Mouse (Mus musculus) liver, embryonic 14.5 days (tissue): Measurements from ENCODE around the gene Pip5k1c. TPM values are rescaled to one million over a fixed set of nuclear protein-coding genes. Genes with fewer than 3 reads are reported as not detected.

Experiments used
- ATAC-seq: fragments of 200-750 bp; cut with Nextera tagmentation; 2 replicates; pipeline ENCODE4 v1.8.0; 2017; ENCODE audit warnings: moderate number of reproducible peaks, mild to moderate bottlenecking, moderate library complexity; ENCODE audit not compliant: insufficient read depth
- DNase-seq, 3 experiments: peaks; one replicate each; pipeline ENCODE4 v3.0.0-alpha.2; 2012 to 2013; ENCODE audit warnings: low read depth in 3 of 3, low spot score in 3 of 3
- H3K27ac ChIP-seq: fragments of 300-500 bp; sonication (generic); 2 replicates; pipeline ENCODE4 v1.5.1; 2014; ENCODE audit warnings: moderate library complexity, mild to moderate bottlenecking, control low read depth, inconsistent platforms
- H3K27me3 ChIP-seq: fragments of 300-500 bp; sonication (generic); 2 replicates; pipeline ENCODE4 v1.6.1; 2014; ENCODE audit warnings: mild to moderate bottlenecking, low read length, moderate library complexity; ENCODE audit not compliant: control insufficient read depth, insufficient read depth
- H3K36me3 ChIP-seq: fragments of 300-500 bp; sonication (generic); replicated peaks from 2 replicates; pipeline ENCODE4 v1.6.1; 2014; ENCODE audit warnings: low read depth; ENCODE audit not compliant: control insufficient read depth, insufficient read depth
- H3K4me1 ChIP-seq, 2 experiments: fragments of 200-500 bp in 1 of 2; fragments of 300-500 bp in 1 of 2; sonication (generic) in 1 of 2; replicated peaks; 2 replicates each; pipeline ENCODE4 v1.6.1; 2012 to 2014; ENCODE audit warnings: antibody characterized with exemption in 1 of 2, inconsistent platforms in 1 of 2, low read length in 1 of 2; ENCODE audit not compliant: control insufficient read depth in 2 of 2, insufficient read depth in 2 of 2
- H3K4me2 ChIP-seq: fragments of 300-500 bp; sonication (generic); 2 replicates; pipeline ENCODE4 v1.6.1; 2014; ENCODE audit warnings: low read depth, mild to moderate bottlenecking, control low read depth, moderate library complexity
- H3K4me3 ChIP-seq, 2 experiments: fragments of 200-500 bp in 1 of 2; fragments of 300-500 bp in 1 of 2; sonication (generic) in 1 of 2; 2 replicates each; pipeline ENCODE4 v1.5.1; 2012 to 2014; ENCODE audit warnings: low read depth in 2 of 2, low read length in 2 of 2, mild to moderate bottlenecking in 2 of 2, control low read depth in 1 of 2, inconsistent platforms in 1 of 2, moderate library complexity in 1 of 2; ENCODE audit not compliant: insufficient read depth in 1 of 2
- H3K9ac ChIP-seq: fragments of 300-500 bp; sonication (generic); replicated peaks from 2 replicates; pipeline ENCODE4 v1.6.1; 2014; ENCODE audit warnings: mild to moderate bottlenecking, control low read depth, moderate library complexity
- H3K9me3 ChIP-seq: fragments of 300-500 bp; sonication (generic); 2 replicates; pipeline ENCODE4 v1.6.1; 2016; ENCODE audit warnings: low read length, mixed read lengths; ENCODE audit not compliant: control insufficient read depth
- CTCF ChIP-seq: IDR thresholded peaks from 2 replicates; pipeline ENCODE4 v1.5.1; 2016; ENCODE audit warnings: antibody characterized with exemption, low read depth, control low read depth
- EP300 ChIP-seq: IDR thresholded peaks from 2 replicates; pipeline ENCODE4 v1.6.1; 2016; ENCODE audit warnings: antibody characterized with exemption, low read depth
- WGBS: fragments of 180-500 bp; shearing (Covaris S2); extraction: QIAGEN DNeasy Blood & Tissue Kit; methylation state at CpG from one replicate; pipeline ENCODE4 v1.1.7; 2014; ENCODE audit not compliant: insufficient replicate concordance; 5-methylcytosine and 5-hydroxymethylcytosine counted together
- polyA plus RNA-seq, 2 experiments: library from polyadenylated mRNA; depleted of rRNA in 1 of 2; stranded (reverse) in 1 of 2; unstranded in 1 of 2; fragments of >200 nt; fragmentation: Nextera tagmentation in 1 of 2; extraction: Ambion mirVana in 1 of 2; gene quantifications; 2 replicates each; pipeline versions ENCODE4 v1.2.1 to v1.2.3; 2012 to 2014

The Pip5k1c gene
- polyA plus RNA-seq, 2 experiments: 10.5 to 12.8 TPM

DNA sequence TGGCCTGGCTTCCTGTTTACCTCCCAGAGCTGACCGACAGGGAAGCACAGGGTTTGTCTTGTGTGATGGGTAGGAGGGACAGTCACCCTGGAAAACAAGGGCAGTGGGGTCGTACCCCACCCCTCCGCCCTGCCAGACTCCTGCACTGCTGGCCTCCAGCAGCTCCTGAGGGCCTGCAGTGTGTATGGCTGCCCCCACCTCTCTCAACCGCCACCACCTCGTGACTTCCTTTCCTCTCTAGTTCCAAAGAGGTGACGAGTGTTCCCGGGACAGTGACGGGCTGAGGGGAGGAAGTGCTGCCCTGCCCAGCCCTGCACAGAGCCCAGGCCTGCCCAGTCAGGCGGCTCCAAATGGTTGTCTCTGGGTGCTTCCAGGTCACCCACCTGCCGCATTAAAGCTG is 5.1 kb downstream of the Pip5k1c start:
- TF ChIP-seq EP300 (no peak), CTCF (no peak)
- no peak overlapping the region for H3K4me3 ChIP-seq
- no peak overlapping the region for H3K9ac ChIP-seq
- peaks cover 18 to 51% of the 10 kb centered on the region in 2 experiments for H3K4me1 ChIP-seq
- no peaks in the 10 kb centered on the region for H3K27me3 ChIP-seq
- no peaks in the 10 kb centered on the region for H3K36me3 ChIP-seq
- H3K27ac ChIP-seq: no peak overlapping the region
- H3K9me3 ChIP-seq: no peaks in the 10 kb centered on the region
- H3K4me2 ChIP-seq: no peak overlapping the region; the same call in 1 of the 2 replicates
- ATAC-seq: no peak
- 24% methylated on average over 10 of the region's 10 CpGs for WGBS
- no peak for DNase-seq

DNA sequence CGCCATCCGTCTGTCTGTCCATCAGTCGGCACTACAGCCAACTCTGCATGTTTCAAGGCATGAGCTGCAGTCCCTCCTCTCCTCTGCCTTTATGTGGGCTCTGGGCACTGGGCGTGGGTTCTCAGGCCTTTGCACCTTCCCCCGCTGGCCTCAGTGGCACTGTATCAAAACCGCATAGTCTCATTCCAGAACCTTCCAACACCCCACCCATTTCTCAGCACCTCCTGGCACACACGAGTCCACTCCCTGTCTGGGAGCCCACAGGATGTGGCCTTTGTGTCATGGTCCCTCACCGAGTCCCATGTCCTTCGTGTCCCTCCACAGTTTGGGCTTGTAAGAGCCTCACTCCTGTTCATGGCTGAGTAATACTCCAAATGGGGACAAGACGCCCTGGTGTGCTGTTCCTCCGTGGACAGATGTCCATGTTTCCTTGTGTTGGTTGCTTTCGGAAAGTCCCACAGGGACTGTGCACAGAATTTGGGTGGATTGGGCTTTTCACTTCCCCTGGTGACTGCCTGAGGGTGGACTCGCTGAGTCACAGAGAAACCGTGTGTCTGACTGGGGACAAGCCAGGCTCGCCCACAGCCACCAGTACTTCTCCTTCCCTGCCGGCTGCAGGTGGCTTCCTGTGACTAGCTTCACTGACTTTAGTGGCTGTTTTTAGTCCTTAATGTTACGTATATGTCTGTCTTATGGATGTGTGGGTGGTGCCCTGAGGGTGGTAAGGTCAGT is 5.8 kb downstream of the Pip5k1c start:
- no peaks in the 10 kb centered on the region for H3K9me3 ChIP-seq
- ATAC-seq: no peak
- H3K36me3 ChIP-seq: no peaks in the 10 kb centered on the region
- H3K4me3 ChIP-seq: no peak overlapping the region
- H3K27me3 ChIP-seq: no peaks in the 10 kb centered on the region
- H3K4me2 ChIP-seq: no peak overlapping the region
- no peak overlapping the region for H3K9ac ChIP-seq
- H3K4me1 ChIP-seq: peaks cover 25 to 58% of the 10 kb centered on the region in 2 experiments
- TF ChIP-seq CTCF (no peak), EP300 (no peak)
- DNase-seq: no peak
- 63% methylated on average over 17 of the region's 17 CpGs for WGBS
- H3K27ac ChIP-seq: no peak overlapping the region; the same call in none of the 2 replicates

DNA sequence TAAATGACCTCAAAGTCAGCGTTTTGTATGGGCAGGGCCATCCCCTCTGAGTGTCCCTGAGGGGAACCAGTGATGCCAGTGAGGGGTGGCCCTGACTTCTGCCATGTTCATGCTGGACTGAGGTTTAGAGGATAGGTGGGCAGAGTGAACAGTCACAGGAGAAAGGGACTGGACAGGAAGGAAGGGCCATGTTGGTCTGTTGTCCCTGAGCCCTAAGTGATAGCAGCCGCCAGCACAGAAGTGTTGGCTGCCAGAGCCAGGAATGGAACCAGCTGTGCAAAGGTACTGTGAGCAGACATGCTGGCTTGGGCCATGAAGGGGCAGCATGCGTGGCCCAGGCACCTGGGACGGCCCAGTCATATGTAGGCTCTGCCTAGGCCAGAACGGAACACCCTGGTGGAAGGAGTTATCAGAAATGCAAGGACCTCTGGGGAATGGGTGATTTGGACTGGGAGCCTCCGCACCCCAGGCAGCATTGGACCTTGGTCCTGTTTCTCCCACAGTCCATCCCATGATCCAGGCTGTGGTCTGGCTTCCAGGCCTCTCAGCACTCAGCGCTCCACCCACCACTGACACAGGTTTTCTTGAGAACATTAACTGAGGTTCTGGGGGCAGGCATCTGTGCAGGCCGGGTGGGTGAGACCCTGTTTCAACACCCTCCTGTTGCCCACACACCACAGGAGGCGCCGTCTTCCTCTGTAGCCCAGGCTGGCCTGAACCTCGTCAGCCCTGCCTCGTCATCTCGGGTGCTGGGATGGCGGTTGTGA is 7.0 kb downstream of the Pip5k1c start:
- ATAC-seq: 0 out of 2 replicates have a peak, but pooled peaks have one; percentile 2
- Histone ChIP-seq H3K4me2 (no peak overlapping the region; the same call in 1 of the 2 replicates), H3K4me1 (peaks cover 19 to 54% of the 10 kb centered on the region in 2 experiments), H3K36me3 (no peaks in the 10 kb centered on the region), H3K4me3 (no peak overlapping the region), H3K9ac (no peak overlapping the region), H3K27me3 (no peaks in the 10 kb centered on the region), H3K27ac (peak overlapping the region; percentile 4), H3K9me3 (no peaks in the 10 kb centered on the region)
- no peak for DNase-seq
- WGBS: 61% methylated on average over 14 of the region's 14 CpGs
- peak; percentile 11; the same call in 1 of the 2 replicates for TF ChIP-seq CTCF
- TF ChIP-seq EP300: no peak

DNA sequence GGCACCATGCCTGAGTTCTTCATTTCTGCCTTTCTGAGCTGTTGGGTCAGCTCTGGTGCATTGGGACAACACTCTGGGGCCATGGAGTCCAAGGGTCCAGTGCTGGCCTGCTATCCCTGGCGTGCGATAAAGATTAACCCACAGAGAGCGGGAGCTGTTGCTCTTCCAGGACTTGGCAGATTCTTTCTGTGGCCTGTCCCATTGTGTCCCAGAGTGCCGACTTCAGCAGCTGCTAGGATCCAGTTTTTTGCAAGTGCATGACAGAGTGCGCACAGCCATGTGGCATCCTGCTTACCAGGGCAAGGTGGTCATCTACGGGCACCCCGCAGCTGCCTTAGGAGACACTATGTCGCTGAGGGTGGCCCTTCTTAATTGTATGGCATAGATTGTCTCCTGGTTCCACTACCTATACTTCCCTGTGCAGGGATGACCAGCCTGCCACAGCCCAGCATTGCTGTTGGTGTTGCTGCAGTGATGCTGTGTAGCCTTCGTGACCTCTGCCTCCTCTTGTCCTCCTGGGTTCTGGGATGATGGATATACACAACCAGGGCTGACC is 7.7 kb downstream of the Pip5k1c start:
- peak overlapping the region; percentile 28; the same call in 1 of the 2 replicates for H3K4me2 ChIP-seq
- peak; percentile 22; the same call in 1 of the 2 replicates for ATAC-seq
- H3K4me3 ChIP-seq: no peak overlapping the region
- TF ChIP-seq CTCF: no peak
- TF ChIP-seq EP300: no peak
- peaks cover 19 to 50% of the 10 kb centered on the region in 2 experiments for H3K4me1 ChIP-seq
- H3K27ac ChIP-seq: peak overlapping the region; percentile 4
- no peaks in the 10 kb centered on the region for H3K9me3 ChIP-seq
- H3K36me3 ChIP-seq: no peaks in the 10 kb centered on the region
- 76% methylated on average over 9 of the region's 9 CpGs for WGBS
- no peak overlapping the region; the same call in 1 of the 2 replicates for H3K9ac ChIP-seq
- no peaks in the 10 kb centered on the region for H3K27me3 ChIP-seq
- DNase-seq: no peak

DNA sequence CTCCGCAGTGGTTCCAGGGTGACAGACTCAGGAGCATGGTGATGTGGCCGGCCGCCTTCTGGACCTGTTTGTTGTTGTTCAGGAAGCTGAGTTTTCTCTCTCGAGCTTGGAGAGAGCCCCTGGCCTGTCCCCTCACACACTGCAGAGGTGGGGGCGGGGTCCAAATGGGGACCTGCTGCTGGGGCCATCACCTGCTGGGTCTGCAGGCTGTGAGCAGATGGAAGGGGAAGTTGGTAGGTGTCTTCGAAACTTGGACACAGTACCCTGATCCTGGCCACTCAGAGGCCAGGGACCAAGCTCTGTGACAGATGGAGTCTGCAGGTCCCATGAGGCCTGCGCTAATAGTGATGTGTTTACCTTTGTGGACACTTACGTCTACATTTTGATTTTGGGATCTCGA is 8.6 kb downstream of the Pip5k1c start:
- Histone ChIP-seq H3K4me2 (no peak overlapping the region), H3K4me1 (peaks cover 19 to 49% of the 10 kb centered on the region in 2 experiments), H3K4me3 (no peak overlapping the region), H3K9ac (no peak overlapping the region), H3K36me3 (no peaks in the 10 kb centered on the region), H3K27me3 (no peaks in the 10 kb centered on the region), H3K9me3 (no peaks in the 10 kb centered on the region), H3K27ac (no peak overlapping the region)
- DNase-seq (no peak), ATAC-seq (no peak)
- TF ChIP-seq EP300: no peak
- no peak for TF ChIP-seq CTCF
- 74% methylated on average over 9 of the region's 9 CpGs for WGBS
